Mouse (Mus musculus) mouse trophoblast stem cell (cell line): ENCODE measurements around the gene Smpx.

Experiments used
- in situ Hi-C, 2 experiments: fragments of 300-500 bp; cut with MseI, MboI; formaldehyde crosslinking; loops; 2 replicates in 1 of 2; 3 replicates in 1 of 2; pipeline ENCODE4 v1.15.1; 2025

Gene Smpx

DNA sequence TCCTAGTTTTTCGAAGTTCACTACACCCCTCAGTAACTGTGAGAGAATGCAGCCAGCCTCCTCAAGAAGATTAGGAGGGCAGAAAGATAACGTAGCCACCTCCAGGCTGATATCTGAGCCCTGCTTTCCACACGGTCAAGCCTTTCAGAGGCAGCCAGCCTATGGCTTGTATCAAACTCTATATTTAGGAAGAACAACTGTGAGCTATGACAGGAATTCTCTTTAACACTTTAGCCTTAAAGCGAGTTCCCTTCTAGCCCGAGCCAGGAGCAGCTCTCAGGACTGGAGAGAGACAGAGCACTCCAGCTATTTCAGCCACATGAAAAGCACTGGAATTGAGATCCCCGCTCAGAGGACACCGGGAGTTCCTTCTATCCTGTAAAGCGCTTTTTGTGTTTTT, at the start of gene Smpx:
TSS of gene Smpx (plus strand) at position 49 of the 400 bp plus-strand sequence.
- in situ Hi-C loops, result no loop called here

DNA sequence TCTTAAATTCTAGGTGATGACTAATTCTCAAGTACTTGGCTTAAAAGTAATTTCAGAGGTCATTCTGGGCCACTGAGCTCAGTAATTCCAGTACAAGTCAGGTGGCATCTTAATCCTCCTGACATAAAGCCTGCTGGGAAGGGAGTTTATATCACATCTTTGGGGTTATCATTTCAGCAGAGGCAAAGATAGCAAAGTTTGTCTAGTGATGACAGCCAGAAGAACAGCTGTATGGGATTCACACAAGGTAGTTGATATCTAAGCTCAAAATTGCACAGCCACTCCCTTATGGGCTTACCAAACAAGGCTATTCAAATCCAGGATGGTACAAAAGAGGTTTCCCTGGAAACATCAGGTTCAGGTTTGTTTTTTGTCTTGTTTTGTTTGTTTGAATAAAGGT, 43.7 kb upstream of the Smpx start:
- in situ Hi-C loops, result no loop called here

DNA sequence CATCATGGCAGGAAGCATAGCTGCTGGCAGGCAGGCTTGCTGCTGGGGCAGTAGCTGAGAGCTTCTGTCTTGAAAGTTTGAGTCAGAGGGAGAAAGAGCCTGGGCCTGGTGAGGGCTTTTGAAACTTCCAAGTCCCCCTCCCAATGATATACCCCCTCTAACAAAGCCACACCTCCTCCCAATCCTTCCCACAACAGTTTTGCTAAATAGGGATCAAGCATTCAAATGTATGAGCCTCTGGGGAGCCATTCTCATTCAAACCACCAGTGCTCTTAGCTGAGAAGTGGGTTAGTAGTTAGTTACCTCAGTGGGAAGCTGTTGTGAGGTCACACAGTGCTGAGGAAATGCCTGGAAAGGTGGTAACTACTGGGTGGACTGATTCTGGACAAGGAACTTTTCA, 41.4 kb upstream of the Smpx start:
- in situ Hi-C loops, result no loop called here

DNA sequence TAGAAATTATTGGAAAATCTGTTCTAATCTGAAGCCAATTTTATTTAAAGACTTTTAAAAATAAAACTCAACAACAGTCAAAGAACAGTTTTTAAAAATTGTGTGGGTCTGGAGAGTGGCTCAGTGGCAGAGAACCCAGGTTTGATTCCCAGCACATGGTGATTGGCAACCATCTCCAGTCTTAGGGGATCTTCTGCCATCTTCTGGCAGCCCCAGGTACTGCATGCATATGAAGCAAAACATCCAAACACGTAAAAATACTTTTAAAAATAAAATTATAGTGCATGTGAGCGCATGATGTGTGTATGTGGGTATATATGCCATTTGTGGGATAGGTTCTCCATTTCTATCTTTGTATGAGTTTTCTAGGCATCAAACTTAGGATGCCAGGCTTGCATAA, 26.9 kb upstream of the Smpx start:
- in situ Hi-C loops, result no loop called here

DNA sequence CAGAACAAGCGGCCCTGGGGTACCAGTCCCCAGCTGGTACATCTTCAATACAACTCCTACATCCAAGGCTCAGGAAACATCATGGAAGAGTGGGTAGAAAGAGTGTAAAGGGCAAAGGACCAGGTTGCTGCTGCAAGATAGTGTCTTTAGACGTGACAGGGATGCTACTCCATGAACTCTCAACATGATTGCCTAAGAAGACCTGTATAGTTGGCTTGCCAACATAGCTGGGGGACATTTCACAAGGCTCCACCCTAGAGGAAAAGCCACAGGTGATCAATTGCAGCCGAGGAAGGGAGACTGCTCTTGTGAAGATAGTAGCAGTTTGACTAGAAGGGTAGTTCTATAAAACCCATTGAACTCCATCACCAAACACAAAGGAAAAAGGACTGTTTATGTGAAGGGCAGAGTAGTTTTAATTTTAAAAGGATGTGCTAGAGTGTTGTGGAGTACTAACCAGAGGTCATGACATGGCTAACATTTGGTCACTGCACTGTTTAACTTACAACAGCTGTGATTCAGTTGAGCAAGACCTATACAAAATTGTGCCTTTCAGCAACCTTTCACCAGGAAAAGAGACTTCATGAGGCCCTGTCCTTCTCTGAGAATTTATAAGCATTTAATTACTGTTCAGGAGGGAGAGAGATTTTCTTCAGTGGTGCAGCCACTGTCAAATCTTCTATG, 23.9 kb upstream of the Smpx start:
- in situ Hi-C loops, result no loop called here

- in situ Hi-C loops, result no loop called here
Measured at GRCm38 (mm10) chrX:157691186-157691585, 7.5 kb upstream of the Smpx start.

GRCm38 (mm10) chrX:157697591-157698135, 1.0 kb upstream of the Smpx start:
- in situ Hi-C loops, result no loop called here

GRCm38 (mm10) chrX:157707236-157707635, 8.5 kb downstream of the Smpx start:
- in situ Hi-C loops, result no loop called here

DNA sequence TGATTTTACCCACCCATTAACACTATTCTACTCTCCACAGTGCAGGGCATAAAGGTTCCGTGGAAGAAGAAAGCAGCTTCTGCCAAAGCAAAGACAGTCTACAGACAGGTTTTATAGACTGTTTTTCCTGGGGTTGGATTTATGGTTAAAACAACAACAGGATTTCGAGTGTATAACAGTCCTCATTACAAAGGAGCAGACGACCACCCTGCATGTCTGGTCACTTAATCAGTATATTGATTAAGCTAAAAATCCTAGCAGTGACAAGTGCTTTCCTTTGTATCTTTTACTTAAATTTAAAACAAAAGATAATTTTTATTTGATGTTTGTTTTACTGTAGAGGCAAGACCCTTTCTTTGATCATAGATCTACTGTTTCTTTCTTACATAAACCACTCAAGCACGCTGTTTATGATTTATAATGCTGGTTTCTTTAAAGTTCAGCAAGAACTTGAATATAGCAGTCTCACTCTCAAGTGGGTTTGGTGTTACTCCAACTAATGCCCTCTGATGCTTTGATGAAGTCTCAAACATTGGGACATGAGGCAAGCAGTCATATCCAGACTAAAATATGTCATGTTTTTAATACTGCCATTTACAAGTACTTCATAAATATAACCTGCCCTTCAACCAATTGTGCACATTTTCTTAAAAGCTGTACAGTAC, 10.0 kb downstream of the Smpx start:
- in situ Hi-C loops, result no loop called here

GRCm38 (mm10) chrX:157719907-157720306, 21.2 kb downstream of the Smpx start:
- in situ Hi-C loops, result no loop called here

DNA sequence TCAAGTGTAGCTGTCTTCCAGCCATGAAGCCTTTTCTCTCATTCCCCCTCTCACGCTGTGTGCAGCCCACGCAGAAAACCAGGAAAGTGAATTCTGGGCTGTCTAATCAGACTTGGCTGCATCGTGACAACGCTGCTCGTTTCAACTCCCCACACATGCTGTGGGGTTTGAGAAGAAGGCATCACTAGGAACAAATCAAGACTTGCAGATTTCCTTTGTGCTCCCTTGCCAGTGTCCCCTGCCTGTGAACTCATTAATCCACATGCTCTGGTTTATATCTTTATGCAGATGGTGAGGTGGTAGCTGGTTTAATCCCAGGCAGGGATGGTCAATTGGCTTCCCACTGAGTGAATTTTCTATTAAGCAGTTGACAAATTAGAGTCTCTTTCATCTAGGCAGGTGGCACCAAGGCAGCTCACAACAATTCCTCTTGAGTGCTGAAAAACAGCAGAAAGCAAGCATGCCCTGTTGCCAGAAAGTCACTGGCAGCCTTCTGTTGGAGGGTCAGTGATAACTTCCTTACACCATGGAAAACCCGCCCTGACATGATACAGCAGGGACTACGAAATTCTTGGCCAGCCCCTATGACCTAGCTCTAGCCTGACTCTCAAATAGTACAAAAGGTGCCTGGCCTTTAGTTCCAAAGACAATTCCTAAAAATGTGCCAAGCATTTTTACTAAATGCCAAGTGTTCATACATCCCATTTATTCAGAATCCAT, 32.1 kb downstream of the Smpx start:
- in situ Hi-C loops, result no loop called here

GRCm38 (mm10) chrX:157731658-157732314, 33.1 kb downstream of the Smpx start:
- in situ Hi-C loops, result no loop called here

DNA sequence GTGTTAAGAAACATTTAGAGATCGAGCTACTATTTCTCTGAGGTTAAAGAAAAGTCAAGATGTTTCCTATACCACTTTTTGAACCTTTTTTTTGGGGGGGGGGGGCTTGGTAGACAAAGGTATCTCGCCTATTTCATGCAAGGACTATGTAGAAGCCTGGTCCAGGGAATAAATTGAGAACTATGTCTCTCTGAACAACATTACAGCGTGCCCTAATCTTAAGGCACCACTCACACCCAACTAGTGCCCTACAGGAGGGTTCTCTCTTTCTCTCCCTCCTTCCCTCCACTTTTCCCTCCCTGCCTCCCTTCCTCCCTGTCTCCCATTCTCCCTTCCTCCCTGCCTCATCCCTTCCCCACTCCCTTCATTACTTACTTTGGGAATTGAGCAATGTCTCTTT, 33.6 kb downstream of the Smpx start:
- in situ Hi-C loops, result no loop called here

- in situ Hi-C loops, result no loop called here
Measured at GRCm38 (mm10) chrX:157733836-157734235, 35.1 kb downstream of the Smpx start.

DNA sequence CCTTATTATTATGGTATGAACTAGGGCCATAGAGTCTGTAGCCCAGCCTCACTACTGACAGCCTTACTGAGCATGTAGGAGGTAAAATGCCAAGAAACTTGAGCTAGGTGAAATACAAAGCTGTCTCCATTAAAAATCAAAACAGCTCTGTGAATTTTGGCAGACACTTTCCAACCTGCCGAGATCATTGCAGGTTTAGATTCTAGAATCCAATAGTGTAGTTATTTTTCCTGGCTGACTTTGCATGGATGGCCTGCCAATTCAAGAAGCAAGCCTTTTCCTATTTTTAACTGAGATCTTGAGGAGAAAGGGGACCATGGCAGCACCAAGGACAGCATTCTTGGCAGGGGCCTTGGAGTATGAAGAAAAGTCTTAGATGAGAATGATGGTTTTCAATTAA, 35.6 kb downstream of the Smpx start:
- in situ Hi-C loops, result no loop called here

GRCm38 (mm10) chrX:157747815-157748544, 49.3 kb downstream of the Smpx start:
- in situ Hi-C loops, result no loop called here

GRCm38 (mm10) chrX:157754559-157754958, 55.8 kb downstream of the Smpx start:
- in situ Hi-C loops, result no loop called here

DNA sequence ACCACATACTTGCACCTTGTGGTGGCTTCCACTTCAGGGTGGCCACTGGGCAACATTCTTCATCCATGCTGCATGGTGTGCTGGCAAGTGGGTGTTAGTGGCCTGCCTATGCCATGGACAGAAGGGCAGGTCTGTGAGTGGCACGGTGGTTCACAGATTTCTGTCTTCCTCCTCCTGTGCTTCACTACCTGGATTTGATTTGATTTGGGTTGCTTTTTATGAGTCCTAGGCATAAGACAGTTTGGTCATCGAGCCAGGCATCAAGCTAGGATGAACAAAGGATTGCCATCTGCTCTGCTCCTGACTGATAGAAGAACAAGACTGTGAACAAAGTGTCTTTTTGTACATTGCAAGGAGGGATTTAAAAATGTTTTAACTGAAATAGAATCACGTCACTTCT, 63.8 kb downstream of the Smpx start:
- in situ Hi-C loops, result no loop called here

DNA sequence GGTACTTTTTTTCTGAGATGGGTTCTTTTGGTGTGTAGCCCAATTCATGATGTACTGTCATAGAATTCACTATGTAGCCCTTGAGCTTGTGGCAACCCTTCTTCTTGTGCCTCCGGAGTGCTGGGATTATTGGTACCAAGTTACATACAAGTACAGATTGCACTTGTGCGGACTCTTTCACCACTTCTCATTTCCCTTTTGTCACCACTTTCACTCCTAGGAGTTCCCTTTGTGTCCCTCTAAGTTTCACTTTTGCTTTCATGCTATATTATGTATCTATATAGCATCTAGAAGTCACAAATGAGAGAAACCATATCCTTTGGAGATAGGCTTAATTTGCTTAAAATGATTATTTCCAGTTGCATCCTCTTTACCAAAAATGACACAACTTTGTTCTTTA, 103.0 kb downstream of the Smpx start:
- in situ Hi-C loops, result no loop called here
